Mouse (Mus musculus) heart, adult 8-10 months (tissue): ENCODE measurements around the gene Csmd2. TPM values are rescaled to one million over a fixed set of nuclear protein-coding genes. Genes with fewer than 3 reads are reported as not detected.
"Not testable (repeated sequence)": the region's sequence is repeated elsewhere in the genome, so short reads cannot be mapped to it uniquely, and the experiment has no call there.

ENCODE experiments used
- DNase-seq: peaks from one replicate; pipeline ENCODE4 v3.0.0; 2022; ENCODE audit warnings: low spot score
- total RNA-seq, 4 experiments: library from RNA; stranded (reverse); gene quantifications; 2 replicates each; pipeline ENCODE4 v1.2.4; 2022

The Csmd2 gene
- total RNA-seq, 4 experiments from 2014 or later: 0.08 TPM; not detected in 3

- DNase-seq: no peak
Observed at GRCm38 (mm10) chr4:128042626-128043025, 55.0 kb downstream of the Csmd2 start.

- DNase-seq: no peak
Observed at GRCm38 (mm10) chr4:128048716-128049115, 61.1 kb downstream of the Csmd2 start.

- no peak for DNase-seq
Observed at GRCm38 (mm10) chr4:128052701-128053100, 65.0 kb downstream of the Csmd2 start.

GRCm38 (mm10) chr4:128061274-128061673 lies 73.6 kb downstream of the Csmd2 start:
- DNase-seq: not testable (repeated sequence)

- DNase-seq: no peak
Observed at GRCm38 (mm10) chr4:128067189-128067588, 79.5 kb downstream of the Csmd2 start.

GRCm38 (mm10) chr4:128084466-128084865 lies 96.8 kb downstream of the Csmd2 start:
- no peak for DNase-seq

GRCm38 (mm10) chr4:128085096-128085495 lies 97.4 kb downstream of the Csmd2 start:
- DNase-seq: no peak

GRCm38 (mm10) chr4:128087147-128087606 lies 99.5 kb downstream of the Csmd2 start:
- DNase-seq: peak; percentile 46

GRCm38 (mm10) chr4:128087704-128088103 lies 100.0 kb downstream of the Csmd2 start:
- peak; percentile 0 for DNase-seq

GRCm38 (mm10) chr4:128088264-128088663 lies 100.6 kb downstream of the Csmd2 start:
- no peak for DNase-seq

- no peak for DNase-seq
Observed at GRCm38 (mm10) chr4:128091938-128092337, 104.3 kb downstream of the Csmd2 start.

GRCm38 (mm10) chr4:128099515-128099914 lies 111.9 kb downstream of the Csmd2 start:
- DNase-seq: no peak

- DNase-seq: no peak
Observed at GRCm38 (mm10) chr4:128100541-128100940, 112.9 kb downstream of the Csmd2 start.

- no peak for DNase-seq
Observed at GRCm38 (mm10) chr4:128116331-128116730, 128.7 kb downstream of the Csmd2 start.

- DNase-seq: no peak
Observed at GRCm38 (mm10) chr4:128123281-128123680, 135.6 kb downstream of the Csmd2 start.

- DNase-seq: no peak
Observed at GRCm38 (mm10) chr4:128124738-128125137, 137.1 kb downstream of the Csmd2 start.

GRCm38 (mm10) chr4:128128546-128128945 lies 140.9 kb downstream of the Csmd2 start:
- no peak for DNase-seq

- no peak for DNase-seq
Observed at GRCm38 (mm10) chr4:128130611-128131142, 143.0 kb downstream of the Csmd2 start.

GRCm38 (mm10) chr4:128131666-128132065 lies 144.0 kb downstream of the Csmd2 start:
- no peak for DNase-seq

- no peak for DNase-seq
Observed at GRCm38 (mm10) chr4:128132876-128133646, 145.4 kb downstream of the Csmd2 start.

- no peak for DNase-seq
Observed at GRCm38 (mm10) chr4:128134348-128134994, 146.8 kb downstream of the Csmd2 start.

- DNase-seq: no peak
Observed at GRCm38 (mm10) chr4:128135014-128135622, 147.5 kb downstream of the Csmd2 start.
